Mouse (Mus musculus): ENCODE data around the gene Capn5.

The Capn5 gene

DNA sequence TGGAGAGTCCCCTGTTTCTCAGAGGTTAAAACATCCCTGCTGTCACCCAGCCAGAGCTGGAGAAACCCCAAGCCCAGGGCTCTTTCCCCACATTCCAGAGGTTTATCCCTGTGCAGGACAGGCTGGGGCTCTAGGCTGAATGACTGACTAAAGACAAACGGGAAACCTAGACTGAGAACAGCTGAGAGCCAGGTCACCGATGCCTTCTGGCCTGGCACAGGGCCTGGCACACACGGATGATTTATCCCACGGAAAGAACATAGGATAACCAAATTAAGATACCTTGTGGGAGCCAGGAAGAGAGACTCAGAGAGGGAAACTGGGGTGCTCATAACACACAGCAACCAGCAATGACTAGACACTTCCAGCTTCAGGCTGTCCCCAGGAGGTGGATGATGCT lies 68.3 kb downstream of the Capn5 start:
- DNase-seq (ENCODE audit: low spot score), result no peak

DNA sequence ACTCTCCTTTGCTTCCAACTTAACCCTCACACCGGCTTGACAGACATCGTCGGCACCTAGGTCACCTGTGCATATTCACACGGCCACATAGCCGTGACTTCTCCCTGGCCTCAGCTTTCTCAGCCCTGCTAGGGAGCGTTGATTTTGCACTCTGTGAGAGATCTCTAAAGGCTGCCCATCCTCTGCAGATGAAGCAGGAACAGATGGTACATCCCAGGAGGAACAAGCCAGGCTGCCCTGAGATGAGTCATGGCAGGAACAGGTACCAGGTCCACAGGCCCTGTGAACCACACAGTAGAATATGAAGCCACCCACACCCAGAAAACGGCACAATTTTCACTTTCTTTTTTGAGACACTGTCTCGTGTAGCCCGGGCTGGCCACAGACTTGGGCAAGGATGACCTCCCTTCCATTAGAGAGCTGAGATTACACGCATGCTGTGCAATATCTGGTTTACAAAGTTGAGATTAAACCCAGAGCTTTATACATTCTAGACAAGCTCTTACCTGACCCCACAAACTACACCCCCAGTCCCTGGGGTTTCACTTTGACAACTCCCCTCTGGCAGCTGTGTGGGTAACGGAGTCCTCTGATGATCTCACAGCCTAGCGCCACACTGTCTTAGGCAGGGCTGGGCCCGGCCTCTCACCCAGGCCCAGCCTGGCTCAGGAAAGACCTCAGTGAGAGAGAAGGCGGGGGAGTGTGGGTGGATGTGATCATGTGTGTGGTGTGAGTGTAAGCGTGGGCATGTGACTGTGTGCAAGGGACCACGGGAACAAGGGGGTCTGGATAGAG lies 69.2 kb downstream of the Capn5 start:
- no peak for DNase-seq (ENCODE audit: low spot score)

DNA sequence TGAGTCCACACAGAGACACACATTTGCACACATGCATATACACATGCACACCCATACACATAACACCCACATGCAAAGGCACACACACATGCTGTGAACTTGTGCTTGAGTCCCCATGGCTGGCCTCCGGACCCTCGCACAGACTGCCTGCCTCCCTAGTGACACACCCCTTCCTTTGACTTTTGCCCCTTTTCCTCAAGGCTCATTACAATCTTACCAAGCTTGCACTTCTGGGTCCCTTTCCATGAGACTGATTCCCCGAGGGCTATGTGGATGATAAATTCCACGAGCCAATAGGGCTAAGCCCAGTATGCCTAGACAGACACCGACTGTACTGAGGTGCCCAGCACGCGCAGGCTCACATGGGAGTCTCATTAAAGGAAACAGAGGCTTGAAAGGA lies 71.8 kb downstream of the Capn5 start:
- no peak for DNase-seq (ENCODE audit: low spot score)

DNA sequence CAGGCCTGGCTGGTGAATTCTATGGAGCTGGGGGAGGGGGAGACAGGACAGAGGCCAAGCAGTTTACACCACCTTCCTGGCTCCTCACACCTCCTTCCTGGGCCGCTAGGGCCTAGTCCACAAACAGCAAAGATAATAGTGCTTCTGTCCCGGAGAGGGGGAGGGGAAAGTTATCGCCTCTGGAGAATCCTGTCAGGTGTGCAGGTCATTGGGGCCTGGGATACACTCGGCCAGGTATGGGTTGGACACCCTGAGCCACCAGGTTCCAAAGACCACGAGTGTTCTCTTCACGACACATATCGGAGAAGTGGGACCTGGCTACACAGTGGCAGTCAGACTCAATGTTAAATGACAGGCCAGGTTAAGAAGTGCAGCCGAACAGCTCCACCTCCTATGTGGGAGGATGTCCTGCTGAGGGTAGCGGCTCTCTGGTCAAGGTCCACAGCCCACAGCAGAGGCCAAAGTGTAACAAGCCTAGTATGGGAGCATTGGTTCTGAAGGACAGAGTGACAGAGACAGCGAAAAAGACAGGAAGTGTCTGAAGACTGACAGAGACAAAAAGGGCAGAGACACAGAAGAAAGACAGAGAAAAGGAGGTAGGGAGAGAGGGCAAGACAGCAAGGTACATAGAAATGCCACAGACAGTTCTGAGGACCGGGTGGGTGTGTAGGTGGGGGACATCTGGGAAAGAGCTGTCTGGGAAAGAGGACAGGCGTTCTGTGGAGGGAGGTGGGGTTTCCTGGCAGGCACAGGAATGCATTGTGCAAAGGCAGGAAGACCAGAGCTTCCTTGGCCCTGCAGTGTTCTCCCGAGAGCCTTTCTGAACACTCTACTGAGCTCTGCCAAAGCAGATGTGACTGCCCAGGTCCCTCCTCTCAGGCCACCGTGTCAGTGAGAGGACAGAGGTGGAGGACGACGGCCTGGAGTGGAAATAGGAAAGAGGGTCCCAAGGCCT lies 73.3 kb downstream of the Capn5 start:
- DNase-seq (ENCODE audit: low spot score), result no peak

DNA sequence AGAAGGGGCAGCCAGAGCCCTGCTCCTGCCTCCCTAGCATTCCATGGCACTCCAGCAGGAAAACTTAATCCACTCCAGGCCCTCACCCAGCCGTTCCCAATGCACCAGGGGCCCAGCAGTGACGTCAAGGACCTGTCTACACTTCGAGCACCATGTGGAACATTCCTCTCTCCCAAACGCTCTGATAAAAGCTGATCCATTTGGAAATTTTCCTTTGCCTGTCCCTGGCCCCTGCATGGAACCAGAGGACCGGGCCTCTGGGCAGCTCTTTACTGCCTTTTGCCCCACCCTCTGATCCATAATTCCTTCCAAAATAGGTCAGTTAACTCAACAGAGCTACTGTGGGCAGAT lies 74.2 kb downstream of the Capn5 start:
- no peak for DNase-seq (ENCODE audit: low spot score)

DNA sequence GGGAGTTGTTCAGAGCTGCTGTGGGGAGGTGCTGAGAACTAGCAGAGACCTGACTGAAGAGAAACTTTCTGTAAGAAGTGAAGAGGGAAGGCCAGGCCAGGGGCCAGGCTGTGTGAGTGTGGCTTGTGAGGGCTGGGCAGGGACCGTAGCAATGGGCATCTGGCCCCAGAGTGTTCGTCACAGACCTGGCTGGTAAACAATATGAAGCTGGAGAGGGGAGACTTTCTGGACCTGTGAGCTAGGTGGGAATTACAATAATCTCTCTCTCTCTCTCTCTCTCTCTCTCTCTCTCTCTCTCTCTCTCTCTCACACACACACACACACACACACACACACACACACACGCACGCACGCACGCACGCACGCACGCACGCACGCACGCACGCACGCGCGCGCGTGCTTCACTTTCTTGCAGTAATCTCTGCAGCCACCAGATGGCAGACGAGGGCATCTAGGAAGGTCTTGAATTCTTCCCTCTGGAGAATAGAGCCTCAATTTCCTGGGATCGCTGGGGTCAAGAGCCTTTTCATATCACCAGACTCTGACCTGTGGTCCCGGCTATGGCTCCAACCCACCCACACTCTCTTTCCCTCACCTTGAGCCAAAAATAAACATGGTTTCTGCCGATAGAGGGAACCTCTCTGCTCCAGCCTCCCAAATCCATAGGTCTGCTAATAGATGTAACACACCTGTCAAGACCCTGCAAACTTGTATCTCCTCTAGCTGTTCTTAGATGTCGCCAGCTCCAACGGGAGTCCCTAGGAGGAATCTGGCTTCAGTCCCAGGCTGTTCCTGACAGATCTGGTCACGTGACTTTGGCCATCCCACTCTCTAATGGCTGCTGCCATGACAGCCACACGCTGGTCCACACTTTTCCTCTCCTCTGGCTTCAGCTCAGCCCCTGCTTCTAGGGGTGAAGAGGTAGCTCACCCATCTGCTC lies 74.8 kb downstream of the Capn5 start:
- peak; percentile 36 for DNase-seq (ENCODE audit: low spot score)

DNA sequence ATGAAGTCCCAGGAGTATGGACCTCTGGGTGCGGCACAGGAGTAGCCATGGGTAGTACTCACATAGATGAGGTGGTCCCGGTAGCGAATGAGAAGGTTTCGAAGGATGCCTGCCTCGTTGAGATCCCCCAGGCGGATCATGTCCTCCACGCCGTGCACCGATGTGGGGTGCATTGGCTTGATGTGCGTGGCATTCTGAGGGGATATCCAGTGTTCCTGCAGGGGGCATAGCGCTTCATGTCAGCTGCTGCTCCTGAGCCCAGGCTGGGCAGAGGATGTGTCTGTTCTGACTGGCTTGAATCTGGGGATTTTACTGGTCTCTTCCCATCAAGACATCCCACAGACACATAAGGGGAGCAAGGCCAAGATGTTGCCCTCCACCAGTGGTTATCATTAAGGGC lies 75.6 kb downstream of the Capn5 start:
- DNase-seq (ENCODE audit: low spot score), result no peak

DNA sequence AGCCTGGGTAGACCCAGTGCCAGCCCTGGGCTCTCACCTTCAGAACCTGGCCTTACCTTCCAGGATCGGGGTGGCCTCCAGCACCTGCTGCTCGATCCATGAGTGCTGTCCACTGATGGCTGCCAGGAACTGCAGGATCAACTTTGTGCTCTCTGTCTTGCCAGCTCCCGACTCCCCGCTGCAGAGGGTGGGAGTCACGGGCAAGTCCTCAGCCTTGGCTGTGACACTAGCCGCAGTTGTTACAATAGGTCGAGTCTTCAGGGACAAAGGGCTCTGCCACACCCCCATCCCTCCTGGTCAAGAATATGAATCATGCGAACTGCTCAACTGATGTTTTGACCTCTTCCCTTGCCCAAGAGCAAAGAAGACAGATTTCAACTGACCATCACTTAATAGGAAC lies 80.5 kb downstream of the Capn5 start:
- DNase-seq (ENCODE audit: low spot score), result no peak

DNA sequence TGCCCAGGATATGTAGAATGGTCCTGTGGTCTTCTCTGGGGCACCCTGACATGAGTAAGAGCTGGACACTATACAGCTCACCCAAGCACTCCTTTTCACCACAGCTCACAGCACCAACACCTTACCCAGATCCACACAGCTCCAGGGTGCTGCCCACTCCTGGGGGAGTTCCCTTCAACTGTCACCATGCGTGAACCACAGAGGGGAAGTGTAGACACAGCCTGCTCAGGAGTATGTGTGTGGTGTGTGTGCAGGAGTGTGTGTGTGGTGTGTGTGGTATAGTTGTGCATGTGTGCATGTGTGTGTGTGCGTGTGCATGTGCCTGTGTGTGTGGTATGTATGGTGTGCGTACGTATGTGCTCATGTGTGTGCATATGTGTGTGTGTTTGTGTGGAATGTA lies 82.2 kb downstream of the Capn5 start:
- no peak for DNase-seq (ENCODE audit: low spot score)

DNA sequence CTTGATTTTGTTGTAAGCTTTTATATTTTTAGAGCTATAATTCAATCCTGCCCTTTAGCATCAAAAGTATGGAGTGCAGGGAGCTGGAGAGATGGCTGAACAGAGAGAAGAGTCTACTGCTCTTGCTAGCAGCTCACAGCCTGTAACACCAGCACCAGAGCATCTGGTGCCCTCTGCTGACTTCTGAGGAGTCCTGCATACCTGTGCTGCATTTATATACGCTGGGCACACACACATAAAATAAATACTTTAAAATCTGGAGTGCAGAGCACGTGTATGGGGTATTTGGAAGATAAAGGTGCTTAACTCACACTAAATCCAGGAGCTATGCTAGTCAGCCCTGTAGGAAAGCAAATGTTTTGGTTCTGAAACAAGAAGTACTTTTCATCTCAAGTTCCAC lies 91.7 kb downstream of the Capn5 start:
- no peak for DNase-seq (ENCODE audit: low spot score)

DNA sequence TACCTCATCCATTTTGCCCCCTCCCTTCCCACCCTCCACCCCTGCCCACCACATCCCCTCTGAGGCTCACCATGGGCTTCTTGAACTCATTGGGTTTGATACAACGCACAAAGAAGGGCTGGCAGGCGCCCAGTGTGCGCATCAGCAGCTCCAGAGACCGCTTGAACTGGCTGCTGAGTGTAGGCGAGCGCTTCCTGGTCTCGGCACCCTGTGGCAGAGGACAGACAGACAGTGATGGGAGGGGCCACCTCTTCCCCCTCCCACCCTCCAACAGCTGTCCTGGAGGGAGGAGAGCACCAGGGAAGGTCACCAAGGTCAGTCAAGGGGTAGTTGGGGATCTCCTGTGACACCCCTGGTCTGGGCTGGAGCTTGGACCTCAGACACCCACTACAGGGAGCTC lies 92.8 kb downstream of the Capn5 start:
- no peak for DNase-seq (ENCODE audit: low spot score)

DNA sequence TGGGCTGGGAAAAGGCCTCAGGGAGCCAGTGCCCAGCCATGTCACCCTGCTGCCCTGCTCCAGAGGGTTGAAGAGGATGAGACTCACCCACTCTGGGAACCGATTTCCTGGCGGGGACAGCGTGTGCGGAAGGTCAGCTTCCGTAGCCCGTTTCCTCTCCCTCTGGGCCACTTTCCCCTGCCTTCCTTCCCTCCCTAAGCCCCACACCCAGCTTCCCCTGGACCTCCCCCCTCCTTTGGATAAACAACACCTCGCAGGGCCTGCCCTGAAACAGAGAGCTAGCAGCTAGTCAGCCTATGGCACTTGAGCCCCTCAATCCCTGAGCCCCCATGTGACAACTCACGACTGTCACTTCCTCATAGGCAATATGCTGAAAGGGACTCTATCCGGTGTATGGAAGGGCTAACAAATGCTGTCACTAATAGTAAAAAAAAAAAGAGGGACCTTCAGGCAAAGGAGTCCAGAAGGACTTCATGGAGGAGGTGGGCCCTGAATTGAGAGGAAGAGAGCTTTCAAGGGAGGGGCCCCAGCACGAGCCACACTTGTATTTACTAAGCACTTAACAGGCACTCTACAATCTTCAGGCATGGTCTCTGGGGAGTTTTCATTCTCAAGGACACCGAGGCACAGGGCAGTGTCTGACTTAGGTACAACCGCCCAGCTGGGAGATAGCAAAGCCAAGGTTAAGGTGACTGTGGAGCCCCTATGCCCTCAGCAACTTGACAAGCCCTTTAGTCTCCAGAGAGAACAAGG lies 93.4 kb downstream of the Capn5 start:
- DNase-seq (ENCODE audit: low spot score), result no peak

DNA sequence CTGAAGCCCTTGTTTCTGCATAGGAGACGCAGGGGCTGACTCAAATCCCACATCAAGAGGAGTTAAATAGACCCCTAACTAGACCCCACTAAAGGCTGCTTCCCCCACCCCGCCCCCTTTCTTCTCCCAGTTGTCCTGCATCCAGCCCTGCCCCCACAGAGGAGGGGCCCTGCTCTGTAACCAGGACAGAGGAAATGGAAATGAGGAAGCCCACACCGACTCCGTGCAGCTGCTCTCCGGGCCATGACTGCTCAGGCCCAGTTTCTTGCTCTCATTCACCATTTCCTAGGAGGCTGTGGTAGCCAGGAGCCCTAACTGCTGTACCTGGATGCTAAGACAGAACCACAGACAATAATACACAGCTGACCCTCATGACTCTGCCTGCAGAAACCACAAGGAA lies 95.7 kb downstream of the Capn5 start:
- no peak for DNase-seq (ENCODE audit: low spot score)

DNA sequence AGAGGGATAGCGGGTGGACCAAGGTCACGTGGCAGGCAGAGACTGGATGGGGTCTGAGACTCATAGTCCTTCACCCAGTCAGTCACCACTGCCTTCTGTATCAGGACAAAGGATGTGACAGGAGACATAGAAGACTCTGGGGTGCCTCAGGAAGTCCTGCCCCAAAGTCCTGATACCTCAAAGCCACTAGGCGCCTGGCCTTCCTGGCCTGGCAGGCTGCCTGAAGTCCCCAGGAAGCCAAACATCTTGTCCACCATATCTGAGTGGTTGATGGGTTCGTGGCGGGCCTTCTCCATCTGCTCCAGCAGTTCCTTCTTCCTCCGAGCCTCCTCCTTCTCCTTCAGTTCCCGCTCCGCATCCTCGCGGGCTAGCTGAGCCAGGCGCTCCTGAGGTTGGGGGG lies 100.6 kb downstream of the Capn5 start:
- no peak for DNase-seq (ENCODE audit: low spot score)

DNA sequence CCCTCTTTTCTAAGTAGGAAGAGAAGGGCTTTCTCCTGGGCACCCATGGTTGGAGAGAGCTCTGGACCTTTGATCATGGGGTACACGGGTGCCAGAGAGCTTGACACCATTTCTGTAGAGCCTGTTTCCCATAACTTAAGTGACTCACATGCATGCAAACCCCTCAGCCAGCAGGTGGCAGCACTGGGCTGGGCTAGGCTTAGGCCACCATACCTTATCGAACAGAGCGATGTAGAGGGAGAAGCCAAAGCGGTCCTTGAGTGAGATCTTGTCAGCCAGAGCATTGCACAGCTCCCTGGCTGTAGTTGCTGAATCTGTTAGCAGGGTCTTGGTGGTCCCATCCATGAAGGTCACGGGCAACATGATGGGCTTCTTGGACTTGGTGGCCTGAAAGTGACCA lies 106.5 kb downstream of the Capn5 start:
- DNase-seq (ENCODE audit: low spot score), result peak; percentile 71
